Mouse (Mus musculus) hematopoietic stem cell, adult 5-6 weeks (primary cell): ENCODE data around the gene Ubr2. TPM values are rescaled to one million over a fixed set of nuclear protein-coding genes. Genes with fewer than 3 reads are reported as not detected.

ENCODE experiments used
- total RNA-seq: library from RNA; stranded (forward); fragments of 172-1452, 232-1000 nt; gene quantifications from 2 replicates; pipeline ENCODE4 v1.2.3, GENCODE M21; 2017

The Ubr2 gene
- total RNA-seq, 1 experiment from 2014 or later: 36.7 TPM

Other genes with a start within 250 kb of the Ubr2 start
- gene Ptcra, start 246.8 kb downstream of the Ubr2 start, total RNA-seq: not detected in 2 replicates
- gene 2310039H08Rik, start 237.9 kb downstream of the Ubr2 start, total RNA-seq: 8.1 and 22.0 TPM in 2 replicates
- gene Rpl7l1, start 227.9 kb downstream of the Ubr2 start, total RNA-seq: 121 and 185 TPM in 2 replicates
- 27.0 and 27.5 TPM in 2 replicates for gene Bicral, start 152.1 kb downstream of the Ubr2 start, total RNA-seq
- gene Tbcc, start 119.9 kb downstream of the Ubr2 start, total RNA-seq: 13.5 and 14.6 TPM in 2 replicates
- not detected in 2 replicates for gene Prph2, start 100.1 kb downstream of the Ubr2 start, total RNA-seq